Mouse (Mus musculus) heart, embryonic 13.5 days (tissue): ENCODE results near the gene Ctps2. TPM values are rescaled to one million over a fixed set of nuclear protein-coding genes. Genes with fewer than 3 reads are reported as not detected.

ENCODE experiments used
- ATAC-seq: fragments of 200-750 bp; cut with Nextera tagmentation; 2 replicates; pipeline ENCODE4 v1.8.0; 2017; ENCODE audit warnings: moderate TSS enrichment; ENCODE audit not compliant: insufficient number of reproducible peaks, low FRiP score, low TSS enrichment; ENCODE audit errors: extremely low read depth
- H3K27ac ChIP-seq: fragments of 300-500 bp; sonication (generic); replicated peaks from 2 replicates; pipeline ENCODE4 v1.5.1; 2015; ENCODE audit warnings: moderate library complexity, mild to moderate bottlenecking, inconsistent platforms
- H3K27me3 ChIP-seq: fragments of 300-500 bp; sonication (generic); replicated peaks from 2 replicates; pipeline ENCODE4 v1.6.1; 2015; ENCODE audit warnings: mild to moderate bottlenecking, inconsistent platforms
- H3K36me3 ChIP-seq: fragments of 300-500 bp; sonication (generic); 2 replicates; pipeline ENCODE4 v1.6.1; 2015; ENCODE audit warnings: mild to moderate bottlenecking, inconsistent platforms
- H3K4me1 ChIP-seq: fragments of 300-500 bp; sonication (generic); 2 replicates; pipeline ENCODE4 v1.6.1; 2015; ENCODE audit warnings: inconsistent platforms
- H3K4me2 ChIP-seq: fragments of 300-500 bp; sonication (generic); 2 replicates; pipeline ENCODE4 v1.6.1; 2015; ENCODE audit warnings: inconsistent platforms, mild to moderate bottlenecking, moderate library complexity
- H3K4me3 ChIP-seq: fragments of 300-500 bp; sonication (generic); 2 replicates; pipeline ENCODE4 v1.5.1; 2015; ENCODE audit warnings: moderate library complexity, mild to moderate bottlenecking, inconsistent platforms
- H3K9ac ChIP-seq: fragments of 300-500 bp; sonication (generic); 2 replicates; pipeline ENCODE4 v1.6.1; 2015; ENCODE audit warnings: inconsistent platforms, mild to moderate bottlenecking, moderate library complexity
- H3K9me3 ChIP-seq: fragments of 300-500 bp; sonication (generic); 2 replicates; pipeline ENCODE4 v1.6.1; 2016; ENCODE audit warnings: inconsistent platforms
- WGBS: fragments of 180-500 bp; shearing (Covaris S2); methylation state at CpG from one replicate; pipeline ENCODE4 v1.1.7; 2015; ENCODE audit warnings: mixed read lengths; 5-methylcytosine and 5-hydroxymethylcytosine counted together
- polyA plus RNA-seq: library from polyadenylated mRNA; unstranded; fragments of >200 nt; fragmentation: Nextera tagmentation; extraction: Ambion mirVana; gene quantifications from 2 replicates; pipeline ENCODE4 v1.2.1, GENCODE M21; 2015

Ctps2 gene
- polyA plus RNA-seq, 1 experiment from 2014 or later: 55.8 TPM

GRCm38 (mm10) chrX:162913651-162914050, 12.6 kb downstream of the Ctps2 start:
- Histone ChIP-seq H3K36me3 (peaks cover 43% of the 10 kb centered on the region), H3K9me3 (no peaks in the 10 kb centered on the region), H3K27ac (no peak overlapping the region), H3K4me2 (no peak overlapping the region), H3K4me3 (no peak overlapping the region), H3K27me3 (no peaks in the 10 kb centered on the region), H3K4me1 (no peaks in the 10 kb centered on the region), H3K9ac (no peak overlapping the region)
- no peak for ATAC-seq
- 95% methylated on average over 3 of the region's 3 CpGs for WGBS

GRCm38 (mm10) chrX:162915697-162916096, 14.7 kb downstream of the Ctps2 start:
- ATAC-seq: no peak
- Histone ChIP-seq H3K9me3 (no peaks in the 10 kb centered on the region), H3K4me3 (no peak overlapping the region), H3K27ac (no peak overlapping the region), H3K9ac (no peak overlapping the region), H3K36me3 (peaks cover 37% of the 10 kb centered on the region), H3K27me3 (no peaks in the 10 kb centered on the region), H3K4me1 (no peaks in the 10 kb centered on the region), H3K4me2 (no peak overlapping the region)
- 28% methylated on average over 5 of the region's 5 CpGs for WGBS

GRCm38 (mm10) chrX:162921487-162922125, 20.6 kb downstream of the Ctps2 start:
- no peak overlapping the region for H3K9ac ChIP-seq
- H3K36me3 ChIP-seq: peaks cover 37% of the 10 kb centered on the region
- WGBS: 81% methylated on average over 8 of the region's 8 CpGs
- H3K9me3 ChIP-seq: no peaks in the 10 kb centered on the region
- no peak for ATAC-seq
- no peaks in the 10 kb centered on the region for H3K4me1 ChIP-seq
- H3K27me3 ChIP-seq: no peaks in the 10 kb centered on the region
- no peak overlapping the region for H3K4me3 ChIP-seq
- no peak overlapping the region for H3K27ac ChIP-seq
- H3K4me2 ChIP-seq: no peak overlapping the region

- WGBS: 90% methylated on average over 2 of the region's 2 CpGs
- Histone ChIP-seq H3K27me3 (no peaks in the 10 kb centered on the region), H3K4me1 (no peaks in the 10 kb centered on the region), H3K9ac (no peak overlapping the region), H3K4me2 (no peak overlapping the region), H3K9me3 (no peaks in the 10 kb centered on the region), H3K27ac (no peak overlapping the region), H3K36me3 (peaks cover 42% of the 10 kb centered on the region), H3K4me3 (no peak overlapping the region)
- ATAC-seq: no peak
Observed at GRCm38 (mm10) chrX:162931467-162931866, 30.4 kb downstream of the Ctps2 start.

GRCm38 (mm10) chrX:162942027-162942426, 41.0 kb downstream of the Ctps2 start:
- Histone ChIP-seq H3K4me1 (no peaks in the 10 kb centered on the region), H3K4me2 (no peak overlapping the region), H3K9ac (no peak overlapping the region), H3K27ac (no peak overlapping the region), H3K27me3 (no peaks in the 10 kb centered on the region), H3K4me3 (no peak overlapping the region), H3K36me3 (peaks cover 53% of the 10 kb centered on the region), H3K9me3 (no peaks in the 10 kb centered on the region)
- no peak for ATAC-seq
- WGBS: 81% methylated on average over 1 of the region's 1 CpGs

GRCm38 (mm10) chrX:162949811-162950439, 48.9 kb downstream of the Ctps2 start:
- Histone ChIP-seq H3K27ac (no peak overlapping the region), H3K9ac (no peak overlapping the region), H3K36me3 (no peaks in the 10 kb centered on the region), H3K4me2 (no peak overlapping the region), H3K4me3 (no peak overlapping the region), H3K27me3 (no peaks in the 10 kb centered on the region), H3K9me3 (no peaks in the 10 kb centered on the region), H3K4me1 (no peaks in the 10 kb centered on the region)
- WGBS: 38% methylated on average over 3 of the region's 3 CpGs
- no peak for ATAC-seq

- ATAC-seq: no peak
- WGBS: 80% methylated on average over 3 of the region's 3 CpGs
Observed at GRCm38 (mm10) chrX:162957921-162958320, 56.9 kb downstream of the Ctps2 start.

GRCm38 (mm10) chrX:162963840-162964239, 62.8 kb downstream of the Ctps2 start:
- H3K9me3 ChIP-seq: no peaks in the 10 kb centered on the region
- no peak overlapping the region for H3K4me2 ChIP-seq
- 35% methylated on average over 4 of the region's 4 CpGs for WGBS
- H3K4me3 ChIP-seq: no peak overlapping the region
- no peak for ATAC-seq
- H3K4me1 ChIP-seq: no peaks in the 10 kb centered on the region
- no peak overlapping the region for H3K27ac ChIP-seq
- H3K36me3 ChIP-seq: no peaks in the 10 kb centered on the region
- H3K9ac ChIP-seq: no peak overlapping the region
- no peaks in the 10 kb centered on the region for H3K27me3 ChIP-seq

More at GRCm38 (mm10) chrX:162957921-162958320, 56.9 kb downstream of the Ctps2 start:
- Histone ChIP-seq H3K9ac (no peak overlapping the region), H3K27me3 (no peaks in the 10 kb centered on the region), H3K4me2 (no peak overlapping the region), H3K9me3 (no peaks in the 10 kb centered on the region), H3K36me3 (no peaks in the 10 kb centered on the region), H3K4me1 (no peaks in the 10 kb centered on the region), H3K4me3 (no peak overlapping the region), H3K27ac (no peak overlapping the region)

- Histone ChIP-seq H3K27ac (no peak within 1 kb of the TSS), H3K9me3 (no peaks in the 10 kb centered on the region), H3K4me1 (no peaks in the 10 kb centered on the region), H3K4me2 (no peak within 1 kb of the TSS), H3K36me3 (no peaks in the 10 kb centered on the region), H3K9ac (no peak within 1 kb of the TSS), H3K27me3 (no peaks in the 10 kb centered on the region), H3K4me3 (no peak within 1 kb of the TSS)
- WGBS: 47% methylated on average over 3 of the region's 3 CpGs
- ATAC-seq: no peak
Observed at GRCm38 (mm10) chrX:162964383-162964782, 63.3 kb downstream of the Ctps2 start, which contains the start of gene S100g. Gene S100g (minus strand): TSS chrX:162964599.

GRCm38 (mm10) chrX:162967456-162967855, 66.4 kb downstream of the Ctps2 start:
- Histone ChIP-seq H3K4me1 (no peaks in the 10 kb centered on the region), H3K9ac (no peak overlapping the region), H3K4me2 (no peak overlapping the region), H3K9me3 (no peaks in the 10 kb centered on the region), H3K4me3 (no peak overlapping the region), H3K36me3 (no peaks in the 10 kb centered on the region), H3K27ac (no peak overlapping the region; the same call in 1 of the 2 replicates), H3K27me3 (no peaks in the 10 kb centered on the region)
- ATAC-seq: no peak
- WGBS: 35% methylated on average over 8 of the region's 8 CpGs

- Histone ChIP-seq H3K4me1 (no peaks in the 10 kb centered on the region), H3K9me3 (no peaks in the 10 kb centered on the region), H3K27me3 (no peaks in the 10 kb centered on the region), H3K4me2 (no peak overlapping the region), H3K36me3 (0 out of 2 replicates have a peak, but pooled peaks cover 6% of the 10 kb centered on the region), H3K27ac (no peak overlapping the region), H3K9ac (no peak overlapping the region), H3K4me3 (no peak overlapping the region)
- 70% methylated on average over 3 of the region's 3 CpGs for WGBS
- ATAC-seq: no peak
Observed at GRCm38 (mm10) chrX:162976194-162976593, 75.2 kb downstream of the Ctps2 start.
